Mouse (Mus musculus) erythroblast, embryonic 14.5 days (primary cell): ENCODE results near the gene Atg7. TPM values are rescaled to one million over a fixed set of nuclear protein-coding genes. Genes with fewer than 3 reads are reported as not detected.

Experiments used
- H3K27me3 ChIP-seq: 2 replicates; pipeline ENCODE4 v1.6.1; 2012; ENCODE audit warnings: inconsistent platforms; ENCODE audit not compliant: control insufficient read depth
- H3K36me3 ChIP-seq: 2 replicates; pipeline ENCODE4 v1.6.1; 2012; ENCODE audit warnings: mild to moderate bottlenecking, inconsistent platforms; ENCODE audit not compliant: control insufficient read depth
- H3K4me1 ChIP-seq: 2 replicates; pipeline ENCODE4 v1.6.1; 2012; ENCODE audit warnings: inconsistent platforms; ENCODE audit not compliant: control insufficient read depth
- H3K4me3 ChIP-seq: replicated peaks from 2 replicates; pipeline ENCODE3; 2012; ENCODE audit warnings: moderate library complexity, mild to moderate bottlenecking, inconsistent platforms
- H3K9me3 ChIP-seq: 2 replicates; pipeline ENCODE4 v1.6.1; 2012; ENCODE audit warnings: low read length, inconsistent platforms, mixed read lengths; ENCODE audit not compliant: control insufficient read depth
- GATA1 ChIP-seq: IDR thresholded peaks from 2 replicates; pipeline ENCODE4 v1.6.1; 2012; ENCODE audit warnings: low read length, inconsistent platforms, mixed read lengths
- TAL1 ChIP-seq: IDR thresholded peaks from 3 replicates; pipeline ENCODE4 v1.6.1; 2012; ENCODE audit warnings: low read length, inconsistent platforms, mixed read lengths
- polyA plus RNA-seq: library from polyadenylated mRNA; stranded (reverse); fragments of >175 nt; gene quantifications from 2 replicates; pipeline ENCODE4 v1.2.3, GENCODE M21; 2012

Atg7 gene
- polyA plus RNA-seq, 1 experiment = 6.0 TPM

DNA sequence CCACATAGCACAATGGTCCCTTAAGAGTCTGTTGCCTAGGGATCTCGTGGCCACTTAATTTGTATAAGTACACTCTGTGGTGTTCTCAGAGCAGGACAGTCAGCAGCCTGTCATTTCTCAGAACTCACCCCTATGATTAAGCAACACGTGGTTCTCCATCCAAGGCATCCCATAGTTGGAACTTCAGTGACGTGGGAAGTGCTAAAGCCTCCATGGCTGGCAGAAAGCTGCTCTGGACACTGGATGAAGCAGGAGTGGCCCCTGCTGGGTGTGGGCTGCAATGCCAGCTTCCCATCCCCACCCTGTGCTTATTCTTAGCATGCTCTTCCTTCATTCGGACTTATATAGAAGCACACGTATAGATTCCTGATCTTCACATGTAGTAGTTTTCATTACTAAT lies 55.7 kb downstream of the Atg7 start:
- TF ChIP-seq TAL1 (no peak), GATA1 (no peak)
- H3K4me3 ChIP-seq = no peak overlapping the region
- H3K4me1 ChIP-seq = no peaks in the 10 kb centered on the region
- no peaks in the 10 kb centered on the region for H3K9me3 ChIP-seq
- H3K27me3 ChIP-seq = no peaks in the 10 kb centered on the region
- peaks cover 21% of the 10 kb centered on the region for H3K36me3 ChIP-seq

- no peaks in the 10 kb centered on the region for H3K4me1 ChIP-seq
- H3K9me3 ChIP-seq = no peaks in the 10 kb centered on the region
- H3K4me3 ChIP-seq = no peak overlapping the region
- H3K36me3 ChIP-seq = peaks cover 24% of the 10 kb centered on the region
- no peak for TF ChIP-seq TAL1
- TF ChIP-seq GATA1 = no peak
- H3K27me3 ChIP-seq = no peaks in the 10 kb centered on the region
Observed at GRCm38 (mm10) chr6:114700704-114701103, 57.8 kb downstream of the Atg7 start.

DNA sequence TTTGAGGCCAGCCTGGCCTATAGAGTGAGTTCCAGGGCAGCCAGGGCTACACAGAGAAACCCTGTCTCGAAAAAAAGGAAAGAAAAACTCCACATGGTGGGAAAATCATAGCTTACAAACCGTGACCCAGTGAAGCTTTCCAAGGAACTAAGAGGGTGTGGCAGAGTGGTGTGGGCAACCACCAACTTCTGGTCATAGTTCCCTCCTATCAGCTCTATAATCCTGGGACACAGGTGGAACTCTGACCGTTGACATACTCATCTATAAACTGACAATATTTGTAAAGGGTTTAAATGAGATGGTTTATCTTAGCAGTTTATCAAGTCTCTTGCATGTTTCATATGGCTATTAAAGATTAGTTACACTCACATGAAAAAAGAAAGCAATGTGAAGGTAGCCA lies 64.1 kb downstream of the Atg7 start:
- Histone ChIP-seq H3K36me3 (peaks cover 17% of the 10 kb centered on the region), H3K9me3 (no peaks in the 10 kb centered on the region), H3K4me1 (no peaks in the 10 kb centered on the region), H3K27me3 (no peaks in the 10 kb centered on the region), H3K4me3 (no peak overlapping the region)
- no peak for TF ChIP-seq GATA1
- TF ChIP-seq TAL1 = no peak

GRCm38 (mm10) chr6:114712242-114713050 lies 69.5 kb downstream of the Atg7 start:
- peaks cover 20% of the 10 kb centered on the region for H3K36me3 ChIP-seq
- TF ChIP-seq TAL1 = no peak
- TF ChIP-seq GATA1 = no peak
- no peaks in the 10 kb centered on the region for H3K4me1 ChIP-seq
- no peaks in the 10 kb centered on the region for H3K27me3 ChIP-seq
- no peak overlapping the region for H3K4me3 ChIP-seq
- H3K9me3 ChIP-seq = no peaks in the 10 kb centered on the region

DNA sequence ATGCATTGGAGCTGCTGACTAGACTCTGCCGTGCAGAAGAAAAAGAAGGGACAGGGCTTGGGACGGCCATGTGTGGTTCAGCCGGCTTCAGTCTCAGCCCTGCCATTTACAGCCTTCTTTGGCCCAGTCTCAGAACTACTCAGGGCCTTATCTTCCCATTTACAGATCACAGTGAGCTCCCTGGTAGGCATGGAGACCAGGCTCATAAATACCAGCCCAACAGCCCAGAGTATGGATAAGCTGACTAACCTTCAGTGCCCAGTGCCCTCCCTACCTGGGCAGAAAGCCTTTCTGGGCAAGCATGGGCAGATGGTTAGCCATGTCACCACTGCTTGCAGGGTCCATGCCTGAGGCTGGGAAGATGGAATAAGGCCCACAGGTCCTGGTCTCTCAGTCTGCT lies 70.6 kb downstream of the Atg7 start:
- TF ChIP-seq TAL1 (no peak), GATA1 (no peak)
- H3K4me1 ChIP-seq = no peaks in the 10 kb centered on the region
- no peak overlapping the region for H3K4me3 ChIP-seq
- H3K9me3 ChIP-seq = no peaks in the 10 kb centered on the region
- H3K36me3 ChIP-seq = peaks cover 17% of the 10 kb centered on the region
- H3K27me3 ChIP-seq = no peaks in the 10 kb centered on the region

GRCm38 (mm10) chr6:114714654-114715053 lies 71.8 kb downstream of the Atg7 start:
- H3K9me3 ChIP-seq = no peaks in the 10 kb centered on the region
- no peaks in the 10 kb centered on the region for H3K27me3 ChIP-seq
- no peak overlapping the region for H3K4me3 ChIP-seq
- peaks cover 14% of the 10 kb centered on the region for H3K36me3 ChIP-seq
- no peaks in the 10 kb centered on the region for H3K4me1 ChIP-seq
- TF ChIP-seq TAL1 (no peak), GATA1 (no peak)

DNA sequence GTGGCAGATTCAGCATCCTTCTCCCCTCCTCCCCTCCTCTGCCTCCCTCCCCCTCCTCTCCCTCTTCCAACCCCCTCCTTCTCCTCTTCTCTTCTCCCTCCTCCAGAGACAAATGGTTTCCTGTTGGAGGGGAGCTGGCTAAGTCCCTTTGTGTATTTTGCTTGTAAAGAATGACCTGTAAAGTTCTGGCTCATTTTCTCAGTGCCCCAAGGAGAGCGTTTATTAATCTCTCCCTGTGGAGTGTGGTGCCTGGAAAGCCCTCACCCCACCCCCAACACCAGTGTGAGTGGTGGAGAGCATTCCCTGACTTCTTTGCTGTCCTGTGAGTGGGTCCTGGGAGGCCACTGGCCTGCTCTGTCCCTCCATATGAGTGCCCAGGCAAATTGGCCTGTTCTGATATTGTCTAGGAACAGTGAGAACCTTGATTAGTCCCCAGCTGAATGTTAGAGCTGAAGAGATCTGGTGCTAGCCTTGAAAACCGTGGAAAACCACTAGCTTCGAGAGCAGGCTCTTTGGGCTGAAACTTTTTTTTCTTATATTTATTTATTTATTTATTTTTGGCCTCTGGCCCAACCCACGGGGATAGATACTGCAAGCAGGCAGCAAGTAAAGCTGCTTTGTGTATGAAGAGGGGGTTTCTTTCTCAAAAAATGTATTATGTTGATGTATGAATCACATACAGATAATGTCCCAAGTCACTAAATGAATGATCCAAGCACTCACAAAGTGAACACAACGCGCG lies 72.6 kb downstream of the Atg7 start:
- Histone ChIP-seq H3K27me3 (no peaks in the 10 kb centered on the region), H3K4me1 (no peaks in the 10 kb centered on the region), H3K9me3 (no peaks in the 10 kb centered on the region), H3K4me3 (no peak overlapping the region), H3K36me3 (peaks cover 14% of the 10 kb centered on the region)
- no peak for TF ChIP-seq GATA1
- no peak for TF ChIP-seq TAL1

- no peaks in the 10 kb centered on the region for H3K27me3 ChIP-seq
- H3K9me3 ChIP-seq = no peaks in the 10 kb centered on the region
- no peaks in the 10 kb centered on the region for H3K4me1 ChIP-seq
- no peak overlapping the region for H3K4me3 ChIP-seq
- peaks cover 2% of the 10 kb centered on the region; the same call in 1 of the 2 replicates for H3K36me3 ChIP-seq
- TF ChIP-seq GATA1 (no peak), TAL1 (no peak)
Observed at GRCm38 (mm10) chr6:114719100-114719499, 76.2 kb downstream of the Atg7 start.

DNA sequence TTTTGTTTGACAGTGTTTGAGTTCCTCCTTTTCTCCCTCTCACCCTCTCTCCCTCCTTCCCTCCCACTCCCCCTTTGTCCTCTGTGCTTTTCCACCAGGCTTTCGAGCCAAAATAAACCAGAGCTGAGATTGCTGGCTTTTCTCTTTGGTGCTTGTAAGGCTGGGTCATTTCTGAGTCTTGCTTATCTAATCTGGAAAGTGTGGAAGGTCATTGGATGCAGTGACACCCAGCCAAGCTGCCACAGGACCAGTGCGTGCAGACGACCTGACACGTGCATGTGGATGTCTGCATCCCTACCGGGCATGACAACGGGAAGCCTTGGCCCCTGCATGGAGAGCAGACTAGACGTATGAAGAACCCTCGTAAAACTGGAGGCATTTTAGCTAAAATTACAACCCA lies 76.8 kb downstream of the Atg7 start:
- TF ChIP-seq TAL1 (no peak), GATA1 (no peak)
- no peaks in the 10 kb centered on the region for H3K9me3 ChIP-seq
- no peaks in the 10 kb centered on the region for H3K4me1 ChIP-seq
- H3K4me3 ChIP-seq = no peak overlapping the region
- no peaks in the 10 kb centered on the region for H3K36me3 ChIP-seq
- no peaks in the 10 kb centered on the region for H3K27me3 ChIP-seq
